Mouse (Mus musculus): Measurements from ENCODE around the gene Herpud1. TPM values are rescaled to one million over a fixed set of nuclear protein-coding genes. Genes with fewer than 3 reads are reported as not detected.

Gene Herpud1
- polyA plus RNA-seq, 1 experiment from 2014 or later: 66.6 TPM

- Histone ChIP-seq H3K4me1 (replicated peaks; ENCODE audit: control insufficient read depth, insufficient read depth, low read length) (no peaks in the 10 kb centered on the region), H3K4me2 (replicated peaks) (no peak overlapping the region), H3K9me3 (ENCODE audit: control insufficient read depth, low read length) (no peaks in the 10 kb centered on the region), H3K27ac (no peak overlapping the region), H3K36me3 (replicated peaks; ENCODE audit: control insufficient read depth, insufficient read depth) (no peaks in the 10 kb centered on the region), H3K4me3 (replicated peaks; ENCODE audit: low read length) (no peak overlapping the region), H3K9ac (no peak overlapping the region), H3K27me3 (ENCODE audit: control insufficient read depth, insufficient read depth, low read length) (peaks cover 16% of the 10 kb centered on the region)
- DNase-seq (ENCODE audit: low spot score): no peak
- WGBS: 94% methylated on average over 15 of the region's 15 CpGs
- no peak for ATAC-seq (ENCODE audit: low FRiP score)
These were observed 49.3 kb downstream of the Herpud1 start for GRCm38 (mm10) chr8:94435397-94436111.

GRCm38 (mm10) chr8:94436112-94436572, 49.9 kb downstream of the Herpud1 start:
- H3K27me3 ChIP-seq (ENCODE audit: control insufficient read depth, insufficient read depth, low read length): peaks cover 16% of the 10 kb centered on the region
- DNase-seq (ENCODE audit: low spot score) (no peak), ATAC-seq (ENCODE audit: low FRiP score) (no peak)
- no peak overlapping the region for H3K4me2 ChIP-seq (replicated peaks)
- 92% methylated on average over 5 of the region's 5 CpGs for WGBS
- no peak overlapping the region for H3K4me3 ChIP-seq (replicated peaks; ENCODE audit: low read length)
- H3K9ac ChIP-seq: no peak overlapping the region
- H3K27ac ChIP-seq: no peak overlapping the region
- no peaks in the 10 kb centered on the region for H3K4me1 ChIP-seq (replicated peaks; ENCODE audit: control insufficient read depth, insufficient read depth, low read length)
- no peaks in the 10 kb centered on the region for H3K9me3 ChIP-seq (ENCODE audit: control insufficient read depth, low read length)
- H3K36me3 ChIP-seq (replicated peaks; ENCODE audit: control insufficient read depth, insufficient read depth): no peaks in the 10 kb centered on the region

GRCm38 (mm10) chr8:94436900-94437299, 50.7 kb downstream of the Herpud1 start:
- Histone ChIP-seq H3K27me3 (ENCODE audit: control insufficient read depth, insufficient read depth, low read length) (peaks cover 16% of the 10 kb centered on the region), H3K4me1 (replicated peaks; ENCODE audit: control insufficient read depth, insufficient read depth, low read length) (no peaks in the 10 kb centered on the region), H3K27ac (no peak overlapping the region), H3K9ac (no peak overlapping the region), H3K4me2 (replicated peaks) (no peak overlapping the region), H3K4me3 (replicated peaks; ENCODE audit: low read length) (no peak overlapping the region), H3K36me3 (replicated peaks; ENCODE audit: control insufficient read depth, insufficient read depth) (no peaks in the 10 kb centered on the region), H3K9me3 (ENCODE audit: control insufficient read depth, low read length) (no peaks in the 10 kb centered on the region)
- no peak for DNase-seq (ENCODE audit: low spot score)
- WGBS: 89% methylated on average over 3 of the region's 3 CpGs
- ATAC-seq (ENCODE audit: low FRiP score): no peak

- ATAC-seq (ENCODE audit: low FRiP score) (no peak), DNase-seq (ENCODE audit: low spot score) (no peak)
- Histone ChIP-seq H3K4me1 (replicated peaks; ENCODE audit: control insufficient read depth, insufficient read depth, low read length) (no peaks in the 10 kb centered on the region), H3K4me3 (replicated peaks; ENCODE audit: low read length) (no peak overlapping the region), H3K27ac (no peak overlapping the region), H3K27me3 (ENCODE audit: control insufficient read depth, insufficient read depth, low read length) (peaks cover 13% of the 10 kb centered on the region), H3K9ac (no peak overlapping the region), H3K4me2 (replicated peaks) (no peak overlapping the region), H3K36me3 (replicated peaks; ENCODE audit: control insufficient read depth, insufficient read depth) (no peaks in the 10 kb centered on the region), H3K9me3 (ENCODE audit: control insufficient read depth, low read length) (no peaks in the 10 kb centered on the region)
- WGBS: 90% methylated on average over 5 of the region's 5 CpGs
These were observed 52.4 kb downstream of the Herpud1 start for GRCm38 (mm10) chr8:94438659-94439058.

GRCm38 (mm10) chr8:94439691-94440090, 53.5 kb downstream of the Herpud1 start:
- Histone ChIP-seq H3K9me3 (ENCODE audit: control insufficient read depth, low read length) (no peaks in the 10 kb centered on the region), H3K27me3 (ENCODE audit: control insufficient read depth, insufficient read depth, low read length) (peaks cover 7% of the 10 kb centered on the region; the same call in 1 of the 2 replicates), H3K36me3 (replicated peaks; ENCODE audit: control insufficient read depth, insufficient read depth) (no peaks in the 10 kb centered on the region), H3K4me1 (replicated peaks; ENCODE audit: control insufficient read depth, insufficient read depth, low read length) (no peaks in the 10 kb centered on the region), H3K4me2 (replicated peaks) (no peak overlapping the region), H3K9ac (no peak overlapping the region), H3K4me3 (replicated peaks; ENCODE audit: low read length) (no peak overlapping the region), H3K27ac (no peak overlapping the region)
- no peak for DNase-seq (ENCODE audit: low spot score)
- ATAC-seq (ENCODE audit: low FRiP score): no peak

- 91% methylated on average over 1 of the region's 1 CpGs for WGBS
- H3K9ac ChIP-seq: no peak overlapping the region
- peaks cover under 1% of the 10 kb centered on the region; the same call in 1 of the 2 replicates for H3K27me3 ChIP-seq (ENCODE audit: control insufficient read depth, insufficient read depth, low read length)
- no peak for ATAC-seq (ENCODE audit: low FRiP score)
- H3K4me3 ChIP-seq (replicated peaks; ENCODE audit: low read length): no peak overlapping the region
- no peak overlapping the region for H3K4me2 ChIP-seq (replicated peaks)
- H3K27ac ChIP-seq: no peak overlapping the region
- H3K36me3 ChIP-seq (replicated peaks; ENCODE audit: control insufficient read depth, insufficient read depth): no peaks in the 10 kb centered on the region
- DNase-seq (ENCODE audit: low spot score): no peak
- H3K4me1 ChIP-seq (replicated peaks; ENCODE audit: control insufficient read depth, insufficient read depth, low read length): no peaks in the 10 kb centered on the region
- no peaks in the 10 kb centered on the region for H3K9me3 ChIP-seq (ENCODE audit: control insufficient read depth, low read length)
These were observed 54.2 kb downstream of the Herpud1 start for GRCm38 (mm10) chr8:94440389-94440788.

- Histone ChIP-seq H3K9me3 (ENCODE audit: control insufficient read depth, low read length) (no peaks in the 10 kb centered on the region), H3K9ac (no peak overlapping the region), H3K27ac (no peak overlapping the region), H3K4me1 (replicated peaks; ENCODE audit: control insufficient read depth, insufficient read depth, low read length) (no peaks in the 10 kb centered on the region), H3K4me3 (replicated peaks; ENCODE audit: low read length) (no peak overlapping the region), H3K4me2 (replicated peaks) (no peak overlapping the region), H3K36me3 (replicated peaks; ENCODE audit: control insufficient read depth, insufficient read depth) (no peaks in the 10 kb centered on the region), H3K27me3 (ENCODE audit: control insufficient read depth, insufficient read depth, low read length) (no peaks in the 10 kb centered on the region)
- ATAC-seq (ENCODE audit: low FRiP score) (no peak), DNase-seq (ENCODE audit: low spot score) (no peak)
- 97% methylated on average over 1 of the region's 1 CpGs for WGBS
These were observed 55.4 kb downstream of the Herpud1 start for GRCm38 (mm10) chr8:94441686-94442085.

GRCm38 (mm10) chr8:94443153-94443552, 56.9 kb downstream of the Herpud1 start:
- H3K36me3 ChIP-seq (replicated peaks; ENCODE audit: control insufficient read depth, insufficient read depth): no peaks in the 10 kb centered on the region
- WGBS: 93% methylated on average over 3 of the region's 3 CpGs
- H3K9ac ChIP-seq: no peak overlapping the region
- no peaks in the 10 kb centered on the region for H3K9me3 ChIP-seq (ENCODE audit: control insufficient read depth, low read length)
- no peak overlapping the region for H3K4me2 ChIP-seq (replicated peaks)
- no peaks in the 10 kb centered on the region for H3K27me3 ChIP-seq (ENCODE audit: control insufficient read depth, insufficient read depth, low read length)
- H3K4me3 ChIP-seq (replicated peaks; ENCODE audit: low read length): no peak overlapping the region
- no peak for ATAC-seq (ENCODE audit: low FRiP score)
- no peak for DNase-seq (ENCODE audit: low spot score)
- H3K4me1 ChIP-seq (replicated peaks; ENCODE audit: control insufficient read depth, insufficient read depth, low read length): no peaks in the 10 kb centered on the region
- no peak overlapping the region for H3K27ac ChIP-seq

- Histone ChIP-seq H3K4me2 (replicated peaks) (no peak overlapping the region), H3K36me3 (replicated peaks; ENCODE audit: control insufficient read depth, insufficient read depth) (no peaks in the 10 kb centered on the region), H3K9ac (no peak overlapping the region), H3K27me3 (ENCODE audit: control insufficient read depth, insufficient read depth, low read length) (no peaks in the 10 kb centered on the region), H3K4me1 (replicated peaks; ENCODE audit: control insufficient read depth, insufficient read depth, low read length) (no peaks in the 10 kb centered on the region), H3K4me3 (replicated peaks; ENCODE audit: low read length) (no peak overlapping the region), H3K9me3 (ENCODE audit: control insufficient read depth, low read length) (no peaks in the 10 kb centered on the region), H3K27ac (no peak overlapping the region)
- ATAC-seq (ENCODE audit: low FRiP score) (no peak), DNase-seq (ENCODE audit: low spot score) (no peak)
- WGBS: 69% methylated on average over 2 of the region's 2 CpGs
These were observed 58.2 kb downstream of the Herpud1 start for GRCm38 (mm10) chr8:94444480-94444879.

Data from hindbrain, embryonic 14.5 days (tissue).